Mouse (Mus musculus): ENCODE measurements around the gene Cog8. TPM values are rescaled to one million over a fixed set of nuclear protein-coding genes. Genes with fewer than 3 reads are reported as not detected.

Gene Cog8
- polyA plus RNA-seq, 1 experiment from 2014 or later = 39.3 TPM

DNA sequence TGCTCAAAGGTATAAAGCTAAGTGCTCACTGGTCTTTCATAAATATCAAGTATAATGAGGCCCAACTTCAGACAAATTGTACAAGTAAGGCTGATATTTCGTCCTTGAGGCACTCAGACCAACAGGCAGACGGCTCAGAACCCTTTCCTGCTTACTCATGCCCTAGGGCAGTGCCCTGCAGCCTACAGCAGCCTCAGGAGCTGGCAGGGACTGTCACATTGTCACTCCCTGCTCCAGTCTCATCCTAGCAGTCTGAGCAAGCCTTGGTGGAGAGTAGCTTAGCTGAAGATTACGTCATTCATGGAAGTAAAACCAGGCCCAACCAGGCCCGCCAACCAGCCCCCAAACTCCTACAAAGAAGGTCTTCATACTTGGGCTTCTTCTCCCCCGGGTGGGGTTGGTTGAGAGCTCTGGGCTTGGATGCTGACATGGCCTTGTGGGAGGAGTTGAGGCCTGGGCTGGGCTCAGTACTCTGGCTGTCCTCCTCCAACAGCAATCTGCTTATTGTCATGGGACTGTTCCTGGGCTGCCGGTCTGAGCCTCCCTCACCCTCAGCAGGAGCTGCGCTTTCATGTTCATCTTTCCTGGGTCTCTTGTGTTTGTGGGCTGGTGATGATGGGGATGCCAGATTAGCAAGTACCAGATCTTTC lies 19.9 kb upstream of the Cog8 start:
- Histone ChIP-seq H3K27me3 (replicated peaks; ENCODE audit: control insufficient read depth, insufficient read depth, low read length) (no peaks in the 10 kb centered on the region), H3K27ac (ENCODE audit: low read length) (no peak overlapping the region), H3K36me3 (ENCODE audit: control insufficient read depth, insufficient read depth) (peaks cover 47% of the 10 kb centered on the region), H3K4me2 (ENCODE audit: low read length) (no peak overlapping the region), H3K4me1 (replicated peaks; ENCODE audit: control insufficient read depth, insufficient read depth, low read length) (no peaks in the 10 kb centered on the region), H3K4me3 (replicated peaks; ENCODE audit: low read length) (no peak overlapping the region), H3K9ac (replicated peaks; ENCODE audit: low read depth, low read length) (no peak overlapping the region), H3K9me3 (ENCODE audit: control insufficient read depth, low read length) (no peaks in the 10 kb centered on the region)
- 88% methylated on average over 7 of the region's 7 CpGs for WGBS
- ATAC-seq = no peak

DNA sequence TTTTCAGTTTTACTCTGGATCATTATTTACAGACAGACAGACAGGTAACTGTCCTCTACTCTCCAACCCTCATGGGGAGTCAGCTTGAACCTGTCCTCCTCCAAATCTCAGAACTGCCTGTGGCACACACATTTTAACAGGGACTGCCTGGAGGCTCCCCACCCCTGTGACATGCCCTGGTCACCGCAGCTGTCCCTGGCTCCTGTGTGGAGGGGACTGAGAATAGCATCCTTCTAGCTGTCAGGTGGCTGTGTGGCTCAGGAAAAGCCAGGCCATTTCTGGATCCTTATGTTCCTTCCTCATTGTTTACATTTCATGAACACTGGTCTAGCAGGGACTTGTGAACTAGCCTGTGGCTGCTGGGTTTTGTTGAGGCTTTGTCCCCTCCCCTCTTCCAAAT lies 17.6 kb upstream of the Cog8 start:
- WGBS = 85% methylated on average over 1 of the region's 1 CpGs
- H3K27ac ChIP-seq (ENCODE audit: low read length) = no peak overlapping the region
- no peaks in the 10 kb centered on the region for H3K27me3 ChIP-seq (replicated peaks; ENCODE audit: control insufficient read depth, insufficient read depth, low read length)
- no peaks in the 10 kb centered on the region for H3K9me3 ChIP-seq (ENCODE audit: control insufficient read depth, low read length)
- no peaks in the 10 kb centered on the region for H3K4me1 ChIP-seq (replicated peaks; ENCODE audit: control insufficient read depth, insufficient read depth, low read length)
- no peak overlapping the region for H3K4me3 ChIP-seq (replicated peaks; ENCODE audit: low read length)
- H3K4me2 ChIP-seq (ENCODE audit: low read length) = no peak overlapping the region
- H3K9ac ChIP-seq (replicated peaks; ENCODE audit: low read depth, low read length) = no peak overlapping the region
- peaks cover 44% of the 10 kb centered on the region for H3K36me3 ChIP-seq (ENCODE audit: control insufficient read depth, insufficient read depth)
- ATAC-seq = no peak

DNA sequence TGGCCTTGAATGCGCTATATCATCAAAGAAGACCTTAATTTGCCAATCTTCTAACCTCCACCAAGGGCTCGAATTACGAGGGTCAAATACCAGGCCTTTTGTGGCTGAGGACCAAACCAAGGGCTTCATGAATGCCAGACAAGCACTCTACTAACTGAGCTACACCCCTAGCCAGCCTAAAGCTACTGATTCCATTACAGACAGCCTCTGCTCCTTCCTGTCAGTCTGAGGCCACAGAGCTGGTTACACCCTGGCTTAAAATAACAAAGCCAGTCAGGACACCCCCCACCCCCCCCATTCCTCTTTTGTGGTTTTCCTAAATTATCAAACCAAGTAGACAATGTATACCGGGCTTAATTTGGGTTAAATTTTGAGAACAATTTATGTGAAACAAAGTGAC lies 17.2 kb upstream of the Cog8 start:
- H3K4me2 ChIP-seq (ENCODE audit: low read length) = no peak overlapping the region
- 83% methylated on average over 4 of the region's 4 CpGs for WGBS
- H3K4me1 ChIP-seq (replicated peaks; ENCODE audit: control insufficient read depth, insufficient read depth, low read length) = no peaks in the 10 kb centered on the region
- no peak for ATAC-seq
- H3K36me3 ChIP-seq (ENCODE audit: control insufficient read depth, insufficient read depth) = peaks cover 40% of the 10 kb centered on the region
- H3K9ac ChIP-seq (replicated peaks; ENCODE audit: low read depth, low read length) = no peak overlapping the region
- no peak overlapping the region for H3K27ac ChIP-seq (ENCODE audit: low read length)
- no peaks in the 10 kb centered on the region for H3K27me3 ChIP-seq (replicated peaks; ENCODE audit: control insufficient read depth, insufficient read depth, low read length)
- H3K4me3 ChIP-seq (replicated peaks; ENCODE audit: low read length) = no peak overlapping the region
- no peaks in the 10 kb centered on the region for H3K9me3 ChIP-seq (ENCODE audit: control insufficient read depth, low read length)

DNA sequence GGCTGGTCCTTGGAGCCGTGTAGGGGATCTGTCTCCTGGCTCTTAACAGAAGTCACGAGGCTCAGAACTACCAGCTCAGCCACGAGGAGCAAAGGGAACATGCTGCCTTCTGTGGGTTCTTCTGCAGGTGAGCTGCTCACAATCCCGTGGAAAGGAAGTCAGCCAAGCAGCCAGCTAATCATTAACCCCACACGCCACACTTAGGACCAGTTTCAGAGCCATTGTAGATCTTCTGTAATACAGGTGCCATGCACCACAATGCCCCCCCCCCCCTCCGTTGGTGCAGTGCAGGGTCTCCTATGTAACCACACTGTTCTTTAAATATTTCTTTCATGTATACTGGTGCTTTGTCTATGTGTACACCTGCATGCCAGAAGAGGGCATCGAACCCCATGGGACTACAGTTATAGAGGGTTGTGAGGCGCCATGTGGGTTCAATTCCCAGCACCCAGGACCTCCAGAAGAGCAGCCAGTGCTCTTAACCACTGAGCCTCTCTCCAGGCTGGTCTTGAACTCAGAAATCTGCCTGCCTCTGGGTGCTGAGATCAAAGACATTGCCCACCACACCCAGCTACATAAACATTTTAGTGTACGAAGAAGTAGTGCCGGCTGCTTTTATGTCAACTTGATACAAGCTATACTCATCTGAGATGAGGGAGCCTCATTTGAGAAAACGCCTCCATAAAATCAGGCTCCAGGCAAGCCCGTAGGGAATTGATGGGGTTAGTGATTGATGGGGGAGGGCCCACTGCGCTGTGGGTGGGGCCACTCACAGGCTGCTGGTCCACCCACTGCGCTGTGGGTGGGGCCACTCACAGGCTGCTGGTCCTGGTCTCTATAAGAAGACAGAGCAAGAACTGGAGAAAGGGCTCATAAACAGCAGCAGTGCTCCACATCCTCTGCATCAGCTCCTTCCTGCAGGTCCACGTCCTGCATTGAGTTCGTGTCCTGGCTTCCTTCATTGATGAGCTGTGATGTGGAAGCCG lies 9.3 kb upstream of the Cog8 start, which contains the start of gene Tmed6:
Gene Tmed6 (minus strand): TSS at position 134 of the 986 bp plus-strand sequence.
- Histone ChIP-seq H3K27me3 (replicated peaks; ENCODE audit: control insufficient read depth, insufficient read depth, low read length) (no peaks in the 10 kb centered on the region), H3K4me2 (ENCODE audit: low read length) (no peak within 1 kb of the TSS), H3K36me3 (ENCODE audit: control insufficient read depth, insufficient read depth) (peaks cover 7% of the 10 kb centered on the region), H3K4me1 (replicated peaks; ENCODE audit: control insufficient read depth, insufficient read depth, low read length) (no peaks in the 10 kb centered on the region), H3K4me3 (replicated peaks; ENCODE audit: low read length) (no peak within 1 kb of the TSS), H3K9me3 (ENCODE audit: control insufficient read depth, low read length) (no peaks in the 10 kb centered on the region), H3K27ac (ENCODE audit: low read length) (no peak within 1 kb of the TSS), H3K9ac (replicated peaks; ENCODE audit: low read depth, low read length) (no peak within 1 kb of the TSS)
- no peak for ATAC-seq
- 68% methylated on average over 17 of the region's 17 CpGs for WGBS

- no peaks in the 10 kb centered on the region for H3K27me3 ChIP-seq (replicated peaks; ENCODE audit: control insufficient read depth, insufficient read depth, low read length)
- ATAC-seq = no peak
- no peak overlapping the region for H3K4me2 ChIP-seq (ENCODE audit: low read length)
- H3K9me3 ChIP-seq (ENCODE audit: control insufficient read depth, low read length) = no peaks in the 10 kb centered on the region
- H3K4me3 ChIP-seq (replicated peaks; ENCODE audit: low read length) = no peak overlapping the region
- 80% methylated on average over 1 of the region's 1 CpGs for WGBS
- H3K36me3 ChIP-seq (ENCODE audit: control insufficient read depth, insufficient read depth) = peaks cover 2% of the 10 kb centered on the region; the same call in 1 of the 2 replicates
- H3K9ac ChIP-seq (replicated peaks; ENCODE audit: low read depth, low read length) = no peak overlapping the region
- peaks cover 5% of the 10 kb centered on the region for H3K4me1 ChIP-seq (replicated peaks; ENCODE audit: control insufficient read depth, insufficient read depth, low read length)
- no peak overlapping the region for H3K27ac ChIP-seq (ENCODE audit: low read length)
Measured at GRCm38 (mm10) chr8:107062613-107063012, 6.1 kb upstream of the Cog8 start.

DNA sequence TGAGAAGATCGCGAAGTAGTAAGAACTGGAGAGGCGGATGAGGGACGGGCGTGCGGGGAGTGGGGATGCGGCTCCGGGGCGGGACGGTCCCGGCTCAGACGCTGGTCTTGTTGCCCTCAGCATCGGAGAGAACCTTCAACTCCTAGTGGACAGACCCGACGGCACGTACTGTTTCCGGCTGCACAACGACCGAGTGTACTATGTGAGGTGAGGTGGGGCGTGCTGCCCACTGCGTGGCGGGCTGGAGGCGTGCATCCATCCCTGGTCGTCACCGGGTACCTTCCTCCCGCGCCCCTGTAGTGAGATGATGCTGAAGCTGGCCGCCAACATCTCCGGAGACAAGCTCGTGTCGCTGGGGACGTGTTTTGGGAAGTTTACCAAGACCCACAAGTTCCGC lies 482 bp upstream of the Cog8 start:
- ATAC-seq = peak; percentile 56
- Histone ChIP-seq H3K4me1 (replicated peaks; ENCODE audit: control insufficient read depth, insufficient read depth, low read length) (peaks cover 19% of the 10 kb centered on the region), H3K27ac (ENCODE audit: low read length) (no peak overlapping the region), H3K4me3 (replicated peaks; ENCODE audit: low read length) (peak overlapping the region; percentile 97), H3K36me3 (ENCODE audit: control insufficient read depth, insufficient read depth) (peaks cover 14% of the 10 kb centered on the region), H3K27me3 (replicated peaks; ENCODE audit: control insufficient read depth, insufficient read depth, low read length) (no peaks in the 10 kb centered on the region), H3K9ac (replicated peaks; ENCODE audit: low read depth, low read length) (peak overlapping the region; percentile 66), H3K9me3 (ENCODE audit: control insufficient read depth, low read length) (no peaks in the 10 kb centered on the region), H3K4me2 (ENCODE audit: low read length) (peak overlapping the region; percentile 86)
- under 1% methylated on average over 33 of the region's 33 CpGs for WGBS

- no peaks in the 10 kb centered on the region for H3K9me3 ChIP-seq (ENCODE audit: control insufficient read depth, low read length)
- WGBS = 97% methylated on average over 8 of the region's 8 CpGs
- ATAC-seq = no peak
Measured at GRCm38 (mm10) chr8:107052046-107052445, 4.4 kb downstream of the Cog8 start.

DNA sequence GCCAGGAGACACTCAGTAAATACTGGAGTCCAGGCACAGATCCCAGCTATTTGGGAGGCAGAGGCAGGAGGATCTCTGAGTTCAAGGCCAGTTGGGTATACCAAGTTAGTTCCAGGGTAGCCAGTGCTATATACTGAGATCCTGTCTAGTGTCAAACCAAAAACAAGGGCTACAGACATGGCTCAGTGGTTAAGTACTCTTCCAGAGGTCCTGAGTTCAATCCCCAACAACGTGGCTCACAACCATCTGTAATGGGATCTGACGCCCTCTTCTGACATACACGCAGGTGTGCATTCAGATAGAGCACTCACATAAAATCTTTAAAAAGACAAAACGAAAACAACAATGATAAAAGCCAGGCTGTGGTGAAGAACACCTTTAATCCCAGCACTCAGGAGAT lies 7.0 kb downstream of the Cog8 start:
- no peak overlapping the region for H3K27ac ChIP-seq (ENCODE audit: low read length)
- H3K4me3 ChIP-seq (replicated peaks; ENCODE audit: low read length) = no peak overlapping the region
- 93% methylated on average over 4 of the region's 4 CpGs for WGBS
- H3K4me1 ChIP-seq (replicated peaks; ENCODE audit: control insufficient read depth, insufficient read depth, low read length) = peaks cover 16% of the 10 kb centered on the region
- no peak overlapping the region; the same call in 1 of the 2 replicates for H3K4me2 ChIP-seq (ENCODE audit: low read length)
- peaks cover 28% of the 10 kb centered on the region for H3K36me3 ChIP-seq (ENCODE audit: control insufficient read depth, insufficient read depth)
- no peak overlapping the region for H3K9ac ChIP-seq (replicated peaks; ENCODE audit: low read depth, low read length)
- H3K9me3 ChIP-seq (ENCODE audit: control insufficient read depth, low read length) = no peaks in the 10 kb centered on the region
- H3K27me3 ChIP-seq (replicated peaks; ENCODE audit: control insufficient read depth, insufficient read depth, low read length) = no peaks in the 10 kb centered on the region
- ATAC-seq = no peak

More at GRCm38 (mm10) chr8:107052046-107052445, 4.4 kb downstream of the Cog8 start:
- Histone ChIP-seq H3K27ac (ENCODE audit: low read length) (no peak overlapping the region), H3K36me3 (ENCODE audit: control insufficient read depth, insufficient read depth) (peaks cover 22% of the 10 kb centered on the region), H3K4me1 (replicated peaks; ENCODE audit: control insufficient read depth, insufficient read depth, low read length) (peaks cover 26% of the 10 kb centered on the region), H3K4me2 (ENCODE audit: low read length) (no peak overlapping the region), H3K9ac (replicated peaks; ENCODE audit: low read depth, low read length) (no peak overlapping the region), H3K4me3 (replicated peaks; ENCODE audit: low read length) (no peak overlapping the region), H3K27me3 (replicated peaks; ENCODE audit: control insufficient read depth, insufficient read depth, low read length) (no peaks in the 10 kb centered on the region)

Measured in forebrain, embryonic 16.5 days (tissue).